Mouse (Mus musculus) ES-E14 (cell line): ENCODE data around the gene Zcchc8. TPM values are rescaled to one million over a fixed set of nuclear protein-coding genes. Genes with fewer than 3 reads are reported as not detected.
"Not testable (repeated sequence)": the region's sequence is repeated elsewhere in the genome, so short reads cannot be mapped to it uniquely, and the experiment has no call there.

Experiments used
- DNase-seq: peaks from one replicate; pipeline ENCODE4 v3.0.0-alpha.2; 2013; ENCODE audit warnings: low read depth, low spot score
- H3K27ac ChIP-seq: 2 replicates; pipeline ENCODE4 v1.5.1; 2012; ENCODE audit warnings: low read depth, mild to moderate bottlenecking, low read length, moderate library complexity, mixed read lengths; ENCODE audit not compliant: poor library complexity, insufficient read depth, severe bottlenecking
- H3K36me3 ChIP-seq: 2 replicates; pipeline ENCODE4 v1.6.1; 2012; ENCODE audit warnings: mild to moderate bottlenecking, low read length, moderate library complexity, mixed read lengths; ENCODE audit not compliant: control insufficient read depth, poor library complexity, insufficient read depth, severe bottlenecking
- H3K4me1 ChIP-seq, 2 experiments: fragments of 150-350 bp in 1 of 2; sonication (generic) in 1 of 2; 2 replicates each; pipeline ENCODE4 v1.6.1; 2012; ENCODE audit warnings: low read length in 2 of 2, mild to moderate bottlenecking in 1 of 2, mixed read lengths in 1 of 2; ENCODE audit not compliant: control insufficient read depth in 2 of 2, insufficient read depth in 2 of 2, poor library complexity in 1 of 2
- H3K4me3 ChIP-seq, 2 experiments: fragments of 150-350 bp in 1 of 2; sonication (generic) in 1 of 2; 2 replicates each; pipeline ENCODE4 v1.5.1; 2012; ENCODE audit warnings: low read length in 2 of 2, low read depth in 1 of 2, mild to moderate bottlenecking in 1 of 2, mixed read lengths in 1 of 2; ENCODE audit not compliant: insufficient read depth in 1 of 2, poor library complexity in 1 of 2, severe bottlenecking in 1 of 2
- H3K9ac ChIP-seq: 2 replicates; pipeline ENCODE4 v1.6.1; 2012; ENCODE audit warnings: low read depth, mild to moderate bottlenecking, low read length, mixed read lengths; ENCODE audit not compliant: poor library complexity, insufficient read depth, severe bottlenecking
- H3K9me3 ChIP-seq: fragments of 150-350 bp; sonication (generic); 2 replicates; pipeline ENCODE4 v1.6.1; 2012; ENCODE audit warnings: low read depth, mild to moderate bottlenecking, low read length; ENCODE audit not compliant: control insufficient read depth, insufficient read depth
- CHD2 ChIP-seq: IDR thresholded peaks from 2 replicates; pipeline ENCODE4 v1.6.1; 2014; ENCODE audit warnings: mild to moderate bottlenecking, low read depth, low read length, inconsistent platforms
- HCFC1 ChIP-seq: IDR thresholded peaks from 2 replicates; pipeline ENCODE4 v1.6.1; 2012; ENCODE audit warnings: low read length, inconsistent platforms, borderline replicate concordance; ENCODE audit not compliant: insufficient read depth
- MAFK ChIP-seq: IDR thresholded peaks from 2 replicates; pipeline ENCODE4 v1.6.1; 2014; ENCODE audit warnings: mild to moderate bottlenecking, low read depth, low read length, inconsistent platforms; ENCODE audit not compliant: insufficient read depth
- ZC3H11A ChIP-seq: IDR thresholded peaks from 2 replicates; pipeline ENCODE4 v1.6.1; 2012; ENCODE audit warnings: low read depth, mild to moderate bottlenecking, inconsistent platforms, low read length, borderline replicate concordance
- ZNF384 ChIP-seq: IDR thresholded peaks from 2 replicates; pipeline ENCODE4 v1.6.1; 2012; ENCODE audit warnings: low read depth, low read length, inconsistent platforms
- in situ Hi-C, 2 experiments: fragments of 600-800 bp; cut with MboI; formaldehyde crosslinking; loops; one replicate each; pipeline ENCODE4 v1.15.1; 2025; ENCODE audit warnings: low sequenced_read_pairs in 2 of 2, inconsistent platforms in 1 of 2; ENCODE audit not compliant: unreplicated experiment in 2 of 2
- total RNA-seq: library from RNA; depleted of rRNA; stranded (reverse); fragments of 300-350 nt; gene quantifications from 2 replicates; pipeline ENCODE4 v1.2.3, GENCODE M21; 2012

Zcchc8 gene
- total RNA-seq, 1 experiment: 33.0 TPM

GRCm38 (mm10) chr5:123730981-123731380, 10.1 kb upstream of the Zcchc8 start:
- TF ChIP-seq CHD2 (no peak), MAFK (no peak), HCFC1 (no peak), ZC3H11A (no peak), ZNF384 (no peak)
- H3K9me3 ChIP-seq: no peaks in the 10 kb centered on the region
- DNase-seq: no peak
- in situ Hi-C loops: no loop called here
- no peak overlapping the region for H3K27ac ChIP-seq
- H3K4me1 ChIP-seq: no peaks in the 10 kb centered on the region
- no peak overlapping the region for H3K4me3 ChIP-seq
- H3K9ac ChIP-seq: no peak overlapping the region
- peaks cover 39% of the 10 kb centered on the region for H3K36me3 ChIP-seq

GRCm38 (mm10) chr5:123723816-123724215, 2.9 kb upstream of the Zcchc8 start:
- H3K27ac ChIP-seq, H3K36me3 ChIP-seq, H3K4me3 ChIP-seq, H3K9ac ChIP-seq, H3K9me3 ChIP-seq, H3K4me1 ChIP-seq, in situ Hi-C loops, DNase-seq: not testable (repeated sequence)

GRCm38 (mm10) chr5:123714622-123715021, 6.3 kb downstream of the Zcchc8 start:
- Histone ChIP-seq H3K4me1 (peaks cover 2 to 3% of the 10 kb centered on the region in 2 experiments; a peak in 2 of 4 replicates), H3K36me3 (peaks cover 35% of the 10 kb centered on the region), H3K9me3 (no peaks in the 10 kb centered on the region), H3K4me3 (no peak overlapping the region), H3K9ac (no peak overlapping the region), H3K27ac (no peak overlapping the region)
- in situ Hi-C loops: no loop called here
- no peak for DNase-seq
- TF ChIP-seq ZC3H11A (no peak), ZNF384 (no peak), CHD2 (no peak), HCFC1 (no peak), MAFK (no peak)

GRCm38 (mm10) chr5:123713782-123714181, 7.1 kb downstream of the Zcchc8 start:
- Histone ChIP-seq H3K9ac (no peak overlapping the region), H3K36me3 (peaks cover 37% of the 10 kb centered on the region), H3K4me3 (no peak overlapping the region), H3K27ac (no peak overlapping the region), H3K9me3 (no peaks in the 10 kb centered on the region), H3K4me1 (peaks cover 0 to 3% of the 10 kb centered on the region in 2 experiments; a peak in 1 of 4 replicates)
- TF ChIP-seq MAFK (no peak), CHD2 (no peak), HCFC1 (no peak), ZC3H11A (no peak), ZNF384 (no peak)
- in situ Hi-C loops: no loop called here
- no peak for DNase-seq

- H3K4me3 ChIP-seq: no peak overlapping the region
- no peaks in the 10 kb centered on the region for H3K9me3 ChIP-seq
- no peak for TF ChIP-seq ZC3H11A
- no peak for TF ChIP-seq MAFK
- no peak overlapping the region for H3K9ac ChIP-seq
- peaks cover 53% of the 10 kb centered on the region for H3K36me3 ChIP-seq
- no peaks in the 10 kb centered on the region for H3K4me1 ChIP-seq
- DNase-seq: no peak
- in situ Hi-C loops: no loop called here
- H3K27ac ChIP-seq: no peak overlapping the region
These were observed 11.3 kb downstream of the Zcchc8 start for GRCm38 (mm10) chr5:123709571-123709970.
